In genomic region chr9:62905039-62905438, GRCm38 (mm10) we compare ENCODE assay signal across 26 mouse cellular contexts. TPM values are rescaled to one million over a fixed set of nuclear protein-coding genes. Genes with fewer than 3 reads are reported as not detected.
DNase-seq lines count a peak whose midpoint lies in the region; ATAC-seq and TF ChIP-seq lines count a peak whose summit lies in the region.
"Had no signal": no experiment of that assay in that cellular context is flagged by ENCODE, and none has a peak within 500 bp of the region (broad histone marks: within the 10 kb centered on the region; RNA-seq: fewer than 3 reads in every experiment).

No protein-coding gene starts in this region.

- H3K4me1 ChIP-seq in lung, postnatal 0 days (ENCODE audit: insufficient read depth, low read depth, low read length) = no peaks in the 10 kb centered on the region
- no peaks in the 10 kb centered on the region for H3K4me1 ChIP-seq in neural tube, embryonic 15.5 days
- H3K4me1 ChIP-seq: embryonic facial prominence, embryonic 12.5 days; embryonic facial prominence, embryonic 15.5 days; heart, embryonic 12.5 days; heart, embryonic 15.5 days; hindbrain, embryonic 13.5 days; intestine, embryonic 15.5 days had no signal

- no peak overlapping the region for H3K4me3 ChIP-seq in lung, postnatal 0 days (ENCODE audit: low read depth, low read length)
- no peak overlapping the region for H3K4me3 ChIP-seq in neural tube, embryonic 15.5 days (replicated peaks)
- H3K4me3 ChIP-seq: embryonic facial prominence, embryonic 12.5 days; embryonic facial prominence, embryonic 15.5 days; heart, embryonic 12.5 days; heart, embryonic 15.5 days; hindbrain, embryonic 10.5 days; hindbrain, embryonic 13.5 days; intestine, embryonic 15.5 days had no signal

- ATAC-seq in frontal cortex, adult (ENCODE audit: low TSS enrichment) = peak; percentile 76
- ATAC-seq in lung, postnatal 0 days = no peak
- ATAC-seq in neural tube, embryonic 15.5 days (ENCODE audit: low FRiP score) = no peak
- ATAC-seq: activated CD4-positive, CD25-positive, alpha-beta regulatory T cell, adult 4 months; forebrain, embryonic 14.5 days; forebrain, postnatal 0 days; hindbrain, embryonic 16.5 days; intestine, embryonic 15.5 days had no signal

- H3K9ac ChIP-seq in lung, postnatal 0 days (replicated peaks; ENCODE audit: low read depth) = no peak overlapping the region
- H3K9ac ChIP-seq in neural tube, embryonic 15.5 days (replicated peaks) = no peak overlapping the region
- H3K9ac ChIP-seq: embryonic facial prominence, embryonic 12.5 days; embryonic facial prominence, embryonic 15.5 days; forebrain, postnatal 0 days; heart, embryonic 12.5 days; heart, embryonic 15.5 days; hindbrain, embryonic 13.5 days; intestine, embryonic 15.5 days had no signal

- no peak overlapping the region for H3K27ac ChIP-seq in lung, postnatal 0 days (ENCODE audit: low read length)
- H3K27ac ChIP-seq in neural tube, embryonic 15.5 days (replicated peaks) = no peak overlapping the region
- H3K27ac ChIP-seq: embryonic facial prominence, embryonic 12.5 days; embryonic facial prominence, embryonic 15.5 days; heart, embryonic 15.5 days; hindbrain, embryonic 10.5 days; hindbrain, embryonic 13.5 days; intestine, embryonic 15.5 days had no signal

- TF ChIP-seq CTCF in lung, postnatal 0 days (IDR thresholded peaks at IDR 0.05) = no peak

- no peaks in the 10 kb centered on the region for H3K27me3 ChIP-seq in lung, postnatal 0 days (replicated peaks; ENCODE audit: insufficient read depth, low read length)
- no peaks in the 10 kb centered on the region for H3K27me3 ChIP-seq in neural tube, embryonic 15.5 days (replicated peaks)
- H3K27me3 ChIP-seq: embryonic facial prominence, embryonic 12.5 days; embryonic facial prominence, embryonic 15.5 days; heart, embryonic 12.5 days; heart, embryonic 15.5 days; hindbrain, embryonic 13.5 days; intestine, embryonic 15.5 days had no signal

- DNase-seq in adrenal gland, adult (ENCODE audit: inconsistent age in 2 of 2, low spot score in 1 of 2) = peak; percentile 21 to 54
- no peak for DNase-seq in adrenal gland, postnatal 14 days
- no peak for DNase-seq in frontal cortex, postnatal 10 days (ENCODE audit: low spot score in 2 of 2)
- DNase-seq in right cerebral cortex, adult 18-20 months = peak; percentile 34
- no peak for DNase-seq in right cerebral cortex, postnatal 10 days (ENCODE audit: low spot score in 2 of 2)
- no peak for DNase-seq in lung, postnatal 0 days (ENCODE audit: low spot score)
- DNase-seq: cerebellum, adult 18-20 months; cerebellum, adult 9-10 months; cerebellum, postnatal 14 days; forebrain, postnatal 0 days; gastrocnemius, postnatal 25 days; heart, adult 18-20 months; heart, postnatal 10 days; heart, postnatal 36 days had no signal

- WGBS in lung, postnatal 0 days = 92% methylated on average over 8 of the region's 8 CpGs
- 93% methylated on average over 8 of the region's 8 CpGs for WGBS in neural tube, embryonic 15.5 days

- peaks cover 3% of the 10 kb centered on the region; the same call in 1 of the 2 replicates for H3K36me3 ChIP-seq in lung, postnatal 0 days (ENCODE audit: insufficient read depth, low read length)
- peaks cover 2% of the 10 kb centered on the region; the same call in 1 of the 2 replicates for H3K36me3 ChIP-seq in neural tube, embryonic 15.5 days

- no peak overlapping the region for H3K4me2 ChIP-seq in lung, postnatal 0 days (replicated peaks; ENCODE audit: low read depth, low read length)
- H3K4me2 ChIP-seq in neural tube, embryonic 15.5 days = no peak overlapping the region
- H3K4me2 ChIP-seq: embryonic facial prominence, embryonic 12.5 days; embryonic facial prominence, embryonic 15.5 days; heart, embryonic 12.5 days; heart, embryonic 15.5 days; hindbrain, embryonic 13.5 days; intestine, embryonic 15.5 days had no signal

- TF ChIP-seq EP300 in lung, postnatal 0 days (IDR thresholded peaks at IDR 0.05) = no peak

- no peaks in the 10 kb centered on the region for H3K9me3 ChIP-seq in lung, postnatal 0 days (ENCODE audit: low read length)
- no peaks in the 10 kb centered on the region for H3K9me3 ChIP-seq in neural tube, embryonic 15.5 days (replicated peaks)
- H3K9me3 ChIP-seq: embryonic facial prominence, embryonic 12.5 days; embryonic facial prominence, embryonic 15.5 days; heart, embryonic 12.5 days; heart, embryonic 15.5 days; hindbrain, embryonic 13.5 days; intestine, embryonic 15.5 days had no signal

RNA-seq across cellular contexts. Expression of gene Calml4, which starts 47.2 kb away (rescaled TPM):
- total RNA-seq in adrenal gland, postnatal 14 days (2021) = 8.6 and 9.5 TPM in 2 replicates
- polyA plus RNA-seq in lung, postnatal 0 days (2015; fragmentation: Nextera tagmentation; extraction: Ambion mirVana) = 19.7 and 20.6 TPM in 2 replicates
- 7.1 and 21.3 TPM in 2 replicates for polyA plus RNA-seq in neural tube, embryonic 15.5 days (2015; fragmentation: Nextera tagmentation; extraction: Ambion mirVana)
- polyA plus RNA-seq: activated CD4-positive, CD25-positive, alpha-beta regulatory T cell, adult 4 months had no signal

Comparison
In these comparisons a context has a peak if more than half of its experiments do, and no peak if none do; other contexts are left out.
1. DNase-seq: peak in adrenal gland, adult (2 of 2) and right cerebral cortex, adult 18-20 months (single experiment); none in adrenal gland, postnatal 14 days (single experiment), frontal cortex, postnatal 10 days (0 of 2), right cerebral cortex, postnatal 10 days (0 of 2) and lung, postnatal 0 days (single experiment).